Mouse (Mus musculus): ENCODE data around the gene Olfr766-ps1.
"Not testable (repeated sequence)": the region's sequence is repeated elsewhere in the genome, so short reads cannot be mapped to it uniquely, and the experiment has no call there.

Gene Olfr766-ps1

GRCm38 (mm10) chr10:129068877-129069276 lies at the start of gene Olfr766-ps1:
Gene Olfr766-ps1, minus strand, starts transcription at chr10:129068977.
- no peak for DNase-seq (ENCODE audit: low read depth)

- no peak for DNase-seq (ENCODE audit: low read depth)
These were observed 49.0 kb upstream of the Olfr766-ps1 start, which contains the start of gene Olfr769 for GRCm38 (mm10) chr10:129117761-129118160. Gene Olfr769, minus strand, starts transcription at chr10:129117861.

GRCm38 (mm10) chr10:129115146-129115545 lies 46.4 kb upstream of the Olfr766-ps1 start:
- no peak for DNase-seq (ENCODE audit: low read depth)

GRCm38 (mm10) chr10:129101231-129101630 lies 32.5 kb upstream of the Olfr766-ps1 start:
- DNase-seq (ENCODE audit: low read depth): no peak

- no peak for DNase-seq (ENCODE audit: low read depth)
These were observed 30.5 kb upstream of the Olfr766-ps1 start, which contains the start of gene Olfr768 for GRCm38 (mm10) chr10:129099275-129099674. Gene Olfr768, minus strand, starts transcription at chr10:129099375.

- DNase-seq (ENCODE audit: low read depth): not testable (repeated sequence)
These were observed 14.0 kb upstream of the Olfr766-ps1 start, which contains the start of gene Olfr767 for GRCm38 (mm10) chr10:129082810-129083209. Gene Olfr767, minus strand, starts transcription at chr10:129082910.

- DNase-seq (ENCODE audit: low read depth): not testable (repeated sequence)
These were observed 18.9 kb downstream of the Olfr766-ps1 start, which contains the start of gene Olfr765 for GRCm38 (mm10) chr10:129049898-129050297. Gene Olfr765, minus strand, starts transcription at chr10:129049998.

- no peak for DNase-seq (ENCODE audit: low read depth)
These were observed 29.0 kb downstream of the Olfr766-ps1 start, which contains the start of gene Olfr764-ps1 for GRCm38 (mm10) chr10:129039796-129040195. Gene Olfr764-ps1, minus strand, starts transcription at chr10:129039896.

- no peak for DNase-seq (ENCODE audit: low read depth)
These were observed 40.4 kb downstream of the Olfr766-ps1 start for GRCm38 (mm10) chr10:129028343-129028742.

GRCm38 (mm10) chr10:129026018-129026662 lies 42.6 kb downstream of the Olfr766-ps1 start:
- DNase-seq (ENCODE audit: low read depth): peak; percentile 58

GRCm38 (mm10) chr10:129023319-129023718 lies 45.5 kb downstream of the Olfr766-ps1 start:
- DNase-seq (ENCODE audit: low read depth): no peak

GRCm38 (mm10) chr10:129014477-129014876 lies 54.3 kb downstream of the Olfr766-ps1 start:
- no peak for DNase-seq (ENCODE audit: low read depth)
